Mouse (Mus musculus) stomach, postnatal 0 days (tissue): Measurements from ENCODE around the gene Neurl4. TPM values are rescaled to one million over a fixed set of nuclear protein-coding genes. Genes with fewer than 3 reads are reported as not detected.

Experiments used
- ATAC-seq: fragments of 200-750 bp; cut with Nextera tagmentation; 2 replicates; pipeline ENCODE4 v1.8.0; 2017; ENCODE audit not compliant: low FRiP score, low TSS enrichment
- DNase-seq: peaks from one replicate; pipeline ENCODE4 v3.0.0-alpha.2; 2016; ENCODE audit warnings: low spot score
- H3K27ac ChIP-seq: fragments of 300-500 bp; sonication (generic); replicated peaks from 2 replicates; pipeline ENCODE4 v1.5.1; 2014; ENCODE audit warnings: mild to moderate bottlenecking, control low read depth
- H3K27me3 ChIP-seq: fragments of 300-500 bp; sonication (generic); 2 replicates; pipeline ENCODE4 v1.6.1; 2014; ENCODE audit warnings: low read length; ENCODE audit not compliant: control insufficient read depth, insufficient read depth
- H3K36me3 ChIP-seq: fragments of 300-500 bp; sonication (generic); 2 replicates; pipeline ENCODE4 v1.6.1; 2014; ENCODE audit warnings: low read length, mixed read lengths; ENCODE audit not compliant: control insufficient read depth, insufficient read depth
- H3K4me1 ChIP-seq: fragments of 300-500 bp; sonication (generic); replicated peaks from 2 replicates; pipeline ENCODE4 v1.6.1; 2014; ENCODE audit warnings: antibody characterized with exemption; ENCODE audit not compliant: control insufficient read depth, insufficient read depth
- H3K4me2 ChIP-seq: fragments of 300-500 bp; sonication (generic); replicated peaks from 2 replicates; pipeline ENCODE4 v1.6.1; 2014; ENCODE audit warnings: low read depth, mild to moderate bottlenecking, control low read depth, moderate library complexity
- H3K4me3 ChIP-seq: fragments of 300-500 bp; sonication (generic); 2 replicates; pipeline ENCODE4 v1.5.1; 2014; ENCODE audit warnings: low read depth, low read length, control low read depth
- H3K9ac ChIP-seq: fragments of 300-500 bp; sonication (generic); 2 replicates; pipeline ENCODE4 v1.6.1; 2014; ENCODE audit warnings: mild to moderate bottlenecking, low read length, control low read depth, mixed read lengths
- H3K9me3 ChIP-seq: fragments of 300-500 bp; sonication (generic); 2 replicates; pipeline ENCODE4 v1.6.1; 2016; ENCODE audit warnings: low read length; ENCODE audit not compliant: control insufficient read depth
- CTCF ChIP-seq: IDR thresholded peaks from 2 replicates; pipeline ENCODE4 v1.5.1; 2016; ENCODE audit warnings: antibody characterized with exemption, low read depth, mild to moderate bottlenecking, moderate library complexity
- EP300 ChIP-seq: optimal IDR thresholded peaks from 2 replicates; pipeline ENCODE3; 2016; ENCODE audit warnings: antibody characterized with exemption
- WGBS: fragments of 180-500 bp; shearing (Covaris S2); extraction: QIAGEN DNeasy Blood & Tissue Kit; methylation state at CpG from one replicate; pipeline ENCODE4 v1.1.7; 2014; 5-methylcytosine and 5-hydroxymethylcytosine counted together
- polyA plus RNA-seq: library from polyadenylated mRNA; unstranded; fragments of >200 nt; fragmentation: Nextera tagmentation; extraction: Ambion mirVana; gene quantifications from 2 replicates; pipeline ENCODE4 v1.2.1, GENCODE M21; 2015

Neurl4 gene
- polyA plus RNA-seq, 1 experiment from 2014 or later, result 2.3 TPM

DNA sequence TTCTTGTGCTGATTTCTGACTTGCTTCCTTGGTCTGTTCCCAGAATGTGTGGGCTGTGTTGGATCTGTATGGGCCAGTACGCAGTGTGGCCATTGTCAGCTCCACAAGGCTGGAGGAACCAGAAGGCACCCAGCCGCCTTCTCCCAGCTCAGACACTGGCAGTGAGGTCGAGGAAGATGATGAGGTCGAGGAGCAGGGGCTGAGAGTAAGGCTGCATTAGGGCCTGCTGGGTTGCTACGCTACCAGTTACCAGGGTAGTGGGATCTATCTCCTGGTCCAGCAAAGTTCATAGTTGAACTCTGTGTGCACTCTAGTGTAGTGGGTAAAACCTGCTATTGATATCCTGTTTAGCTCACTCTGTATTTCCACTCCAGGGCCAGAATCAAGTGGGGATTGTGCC is 8.3 kb downstream of the Neurl4 start:
- WGBS, result 89% methylated on average over 5 of the region's 5 CpGs
- Histone ChIP-seq H3K36me3 (peaks cover 47% of the 10 kb centered on the region), H3K4me3 (no peak overlapping the region), H3K4me2 (no peak overlapping the region), H3K9me3 (no peaks in the 10 kb centered on the region), H3K27me3 (no peaks in the 10 kb centered on the region), H3K9ac (no peak overlapping the region), H3K4me1 (no peaks in the 10 kb centered on the region; the same call in 1 of the 2 replicates), H3K27ac (no peak overlapping the region)
- DNase-seq (no peak), ATAC-seq (no peak)
- TF ChIP-seq EP300 (no peak), CTCF (no peak)

DNA sequence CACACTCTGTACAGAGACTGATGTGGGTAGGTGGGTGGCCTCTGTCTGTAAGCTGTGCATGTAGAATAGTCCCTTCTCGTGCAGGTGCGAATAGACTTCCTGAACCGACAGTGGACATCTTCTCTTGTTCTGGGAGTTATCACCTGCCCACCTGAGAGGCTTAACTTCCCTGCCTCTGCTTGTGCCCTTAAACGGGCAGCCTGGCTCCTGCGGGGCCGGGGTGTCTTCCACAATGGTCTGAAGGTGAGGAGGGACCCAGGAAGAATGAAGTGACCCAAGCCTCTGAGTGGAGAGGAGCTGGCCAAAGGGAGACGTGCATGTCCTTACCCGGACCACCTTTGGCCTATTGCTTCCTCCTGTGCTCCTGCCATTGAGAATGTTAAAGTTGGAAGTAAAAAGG is 9.3 kb downstream of the Neurl4 start:
- no peak overlapping the region for H3K9ac ChIP-seq
- no peaks in the 10 kb centered on the region for H3K27me3 ChIP-seq
- ATAC-seq, result no peak
- no peak overlapping the region for H3K4me2 ChIP-seq
- peaks cover 2% of the 10 kb centered on the region; the same call in 1 of the 2 replicates for H3K4me1 ChIP-seq
- TF ChIP-seq CTCF, result no peak
- TF ChIP-seq EP300, result no peak
- no peak overlapping the region for H3K4me3 ChIP-seq
- 95% methylated on average over 8 of the region's 8 CpGs for WGBS
- H3K9me3 ChIP-seq, result no peaks in the 10 kb centered on the region
- H3K36me3 ChIP-seq, result peaks cover 43% of the 10 kb centered on the region
- no peak overlapping the region for H3K27ac ChIP-seq
- no peak for DNase-seq

DNA sequence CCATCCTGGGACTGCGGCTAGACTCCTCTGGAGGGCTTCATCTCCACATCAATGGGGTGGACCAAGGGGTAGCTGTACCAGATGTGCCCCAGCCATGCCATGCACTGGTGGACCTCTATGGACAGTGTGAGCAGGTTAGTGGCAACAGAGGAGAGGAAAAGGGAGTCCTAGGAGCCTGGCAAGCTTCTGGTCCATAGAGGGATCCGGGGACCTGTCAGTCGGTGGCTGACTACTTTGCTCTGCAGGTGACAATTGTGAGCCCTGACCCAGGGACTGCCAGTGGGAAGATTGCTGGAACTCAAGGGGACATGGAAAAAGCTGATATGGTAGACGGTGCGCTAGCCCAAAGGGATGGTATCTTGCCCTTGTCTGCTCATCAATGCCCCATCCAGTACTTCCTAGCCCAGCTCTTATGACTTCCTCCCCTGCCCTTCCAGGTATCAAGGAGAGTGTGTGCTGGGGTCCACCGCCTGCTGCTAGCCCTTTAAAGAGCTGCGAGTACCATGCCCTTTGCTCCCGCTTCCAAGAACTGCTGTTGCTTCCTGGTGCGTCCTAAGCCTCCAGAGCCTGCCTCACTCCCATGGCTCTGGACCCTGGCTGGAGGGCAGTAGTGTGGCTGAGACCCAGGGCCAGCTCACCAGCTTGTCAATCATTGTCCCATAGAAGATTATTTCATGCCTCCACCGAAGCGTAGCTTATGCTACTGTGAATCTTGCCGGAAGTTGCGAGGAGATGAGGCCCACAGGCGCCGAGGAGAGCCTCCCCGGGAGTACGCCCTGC is 10.1 kb downstream of the Neurl4 start:
- no peak overlapping the region for H3K27ac ChIP-seq
- ATAC-seq (no peak), DNase-seq (no peak)
- no peaks in the 10 kb centered on the region for H3K27me3 ChIP-seq
- TF ChIP-seq EP300, result no peak
- no peak for TF ChIP-seq CTCF
- H3K9ac ChIP-seq, result no peak overlapping the region
- H3K4me1 ChIP-seq, result peaks cover 2% of the 10 kb centered on the region; the same call in 1 of the 2 replicates
- 91% methylated on average over 17 of the region's 17 CpGs for WGBS
- no peak overlapping the region for H3K4me2 ChIP-seq
- H3K9me3 ChIP-seq, result no peaks in the 10 kb centered on the region
- no peak overlapping the region for H3K4me3 ChIP-seq
- peaks cover 44% of the 10 kb centered on the region for H3K36me3 ChIP-seq

DNA sequence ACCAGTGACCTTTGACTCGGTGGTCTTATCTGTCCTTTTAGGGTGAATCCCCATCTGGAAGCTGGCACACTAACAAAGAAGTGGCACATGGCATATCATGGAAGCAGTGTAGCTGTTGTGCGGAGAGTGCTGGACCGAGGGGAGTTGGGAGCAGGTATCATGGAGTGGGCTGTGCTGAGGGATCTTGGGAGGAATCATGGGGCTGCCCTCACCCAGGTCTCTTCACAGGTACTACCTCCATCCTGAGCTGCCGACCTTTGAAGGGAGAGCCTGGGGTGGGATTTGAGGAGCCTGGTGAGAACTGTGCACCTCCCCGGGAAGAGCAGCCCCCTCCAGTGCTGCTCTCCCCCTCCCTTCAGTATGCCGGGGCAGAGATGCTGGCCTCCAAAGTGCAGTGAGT is 10.8 kb downstream of the Neurl4 start:
- H3K9me3 ChIP-seq, result no peaks in the 10 kb centered on the region
- TF ChIP-seq CTCF (no peak), EP300 (no peak)
- no peak overlapping the region for H3K9ac ChIP-seq
- H3K27ac ChIP-seq, result no peak overlapping the region
- no peak for DNase-seq
- WGBS, result 89% methylated on average over 6 of the region's 6 CpGs
- H3K4me1 ChIP-seq, result peaks cover 2% of the 10 kb centered on the region; the same call in 1 of the 2 replicates
- no peak overlapping the region for H3K4me2 ChIP-seq
- peaks cover 41% of the 10 kb centered on the region for H3K36me3 ChIP-seq
- ATAC-seq, result no peak
- no peak overlapping the region for H3K4me3 ChIP-seq
- no peaks in the 10 kb centered on the region for H3K27me3 ChIP-seq

DNA sequence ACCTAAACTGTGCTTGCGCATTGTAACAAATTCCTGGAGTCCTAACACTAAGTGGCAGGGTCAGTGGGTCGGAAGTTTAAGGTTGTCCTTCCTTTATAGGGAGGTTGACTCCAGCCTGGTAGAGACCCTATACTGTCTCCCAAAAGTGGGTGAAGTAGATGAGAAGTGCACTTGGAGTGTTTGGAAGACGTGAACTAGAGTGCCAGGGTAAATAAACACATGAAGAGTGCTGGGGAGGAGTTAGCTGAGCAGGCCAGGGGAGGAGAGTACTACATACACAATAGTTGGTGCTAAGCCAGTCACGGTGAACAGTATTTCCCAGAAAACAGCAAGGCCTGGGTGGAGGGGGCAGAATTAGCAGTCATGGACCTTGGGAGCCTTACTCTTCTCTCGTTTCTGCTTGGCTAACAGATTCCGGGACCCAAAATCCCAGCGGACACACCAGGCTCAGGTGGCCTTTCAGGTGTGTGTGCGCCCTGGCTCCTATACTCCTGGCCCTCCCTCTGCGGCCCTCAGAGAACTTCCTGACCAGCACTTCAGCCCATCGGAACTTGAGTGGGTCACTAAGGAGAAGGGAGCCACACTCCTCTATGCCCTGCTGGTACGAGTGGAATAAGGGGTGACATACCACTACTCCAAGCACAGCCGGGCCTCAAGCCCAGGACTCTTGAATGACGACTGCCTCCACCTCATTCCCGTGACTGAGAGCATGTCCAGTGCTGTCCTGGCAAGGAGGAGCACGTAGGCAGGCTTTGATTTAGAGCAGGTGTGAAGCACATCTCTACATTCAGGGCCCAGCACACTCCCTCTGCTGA is 12.1 kb downstream of the Neurl4 start:
- 77% methylated on average over 15 of the region's 15 CpGs for WGBS
- Histone ChIP-seq H3K9me3 (no peaks in the 10 kb centered on the region), H3K4me3 (peak overlapping the region; percentile 78), H3K36me3 (peaks cover 41% of the 10 kb centered on the region), H3K4me2 (peak overlapping the region; percentile 93), H3K27ac (peak overlapping the region; percentile 53), H3K4me1 (peaks cover 2% of the 10 kb centered on the region; the same call in 1 of the 2 replicates), H3K9ac (peak overlapping the region; percentile 89), H3K27me3 (no peaks in the 10 kb centered on the region)
- no peak for TF ChIP-seq EP300
- TF ChIP-seq CTCF, result no peak
- ATAC-seq (no peak), DNase-seq (no peak)
